Mouse (Mus musculus): ENCODE measurements at regions not wholly inside any gene's neighbourhood (a gene's known extent, or its start where the extent isn't known, plus 50 kb on each side); places are given as distances from the start of the nearest gene placed in this dataset.

DNA sequence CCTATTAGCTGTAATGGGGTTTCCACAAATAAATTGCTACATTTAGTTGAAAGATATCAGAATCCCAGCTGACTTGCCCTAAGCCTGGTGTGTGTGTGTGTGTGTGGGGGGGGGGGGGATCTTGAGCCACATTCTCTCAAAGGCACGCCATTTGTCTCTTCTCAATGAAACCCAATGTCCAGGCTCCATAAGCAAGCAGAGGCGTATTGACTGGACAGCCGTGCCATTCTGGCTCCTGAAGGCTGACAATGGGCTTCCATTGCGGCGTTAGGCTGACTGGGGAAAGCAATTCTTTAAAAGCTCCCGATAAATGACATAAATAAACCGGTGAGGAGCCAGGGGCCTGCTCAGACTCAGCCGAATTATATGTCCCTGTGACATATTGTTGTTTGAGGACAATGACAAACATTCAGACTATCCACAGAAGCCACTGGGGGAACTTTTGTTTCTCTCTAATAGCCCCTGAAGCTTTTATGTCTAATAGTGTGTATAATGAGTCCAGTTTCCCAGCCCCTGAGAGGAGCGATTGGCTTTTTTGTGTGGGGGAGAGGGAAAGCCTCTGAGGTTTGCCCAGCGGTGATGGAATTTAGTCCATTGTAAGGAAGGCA is 240.6 kb upstream of the Mphosph6 start:
- Histone ChIP-seq H3K4me3 (ENCODE audit: low read depth, low read length) (no peak overlapping the region), H3K9ac (ENCODE audit: low read length) (no peak overlapping the region), H3K4me2 (ENCODE audit: low read depth, severe bottlenecking) (no peak overlapping the region), H3K4me1 (ENCODE audit: control insufficient read depth, insufficient read depth, low read length) (no peaks in the 10 kb centered on the region), H3K27me3 (ENCODE audit: control insufficient read depth, insufficient read depth, low read length) (no peaks in the 10 kb centered on the region), H3K36me3 (ENCODE audit: control insufficient read depth, insufficient read depth, low read length) (no peaks in the 10 kb centered on the region), H3K27ac (replicated peaks; ENCODE audit: low read depth, low read length) (no peak overlapping the region), H3K9me3 (ENCODE audit: control insufficient read depth, low read length) (no peaks in the 10 kb centered on the region)
- 83% methylated on average over 10 of the region's 10 CpGs for WGBS
- no peak for DNase-seq (ENCODE audit: low spot score)
- ATAC-seq (ENCODE audit: insufficient number of reproducible peaks, low FRiP score, low TSS enrichment, low read depth): no peak

- no peaks in the 10 kb centered on the region for H3K36me3 ChIP-seq (ENCODE audit: control insufficient read depth, insufficient read depth, low read length)
- H3K27me3 ChIP-seq (ENCODE audit: control insufficient read depth, insufficient read depth, low read length): no peaks in the 10 kb centered on the region
- H3K9me3 ChIP-seq (ENCODE audit: control insufficient read depth, low read length): no peaks in the 10 kb centered on the region
- DNase-seq (ENCODE audit: low spot score): no peak
- ATAC-seq (ENCODE audit: insufficient number of reproducible peaks, low FRiP score, low TSS enrichment, low read depth): no peak
- H3K9ac ChIP-seq (ENCODE audit: low read length): no peak overlapping the region
- H3K4me1 ChIP-seq (ENCODE audit: control insufficient read depth, insufficient read depth, low read length): no peaks in the 10 kb centered on the region
- 86% methylated on average over 6 of the region's 6 CpGs for WGBS
- no peak overlapping the region for H3K27ac ChIP-seq (replicated peaks; ENCODE audit: low read depth, low read length)
- H3K4me3 ChIP-seq (ENCODE audit: low read depth, low read length): no peak overlapping the region
- H3K4me2 ChIP-seq (ENCODE audit: low read depth, severe bottlenecking): no peak overlapping the region
Measured at GRCm38 (mm10) chr8:118041253-118041652, 239.5 kb upstream of the Mphosph6 start.

DNA sequence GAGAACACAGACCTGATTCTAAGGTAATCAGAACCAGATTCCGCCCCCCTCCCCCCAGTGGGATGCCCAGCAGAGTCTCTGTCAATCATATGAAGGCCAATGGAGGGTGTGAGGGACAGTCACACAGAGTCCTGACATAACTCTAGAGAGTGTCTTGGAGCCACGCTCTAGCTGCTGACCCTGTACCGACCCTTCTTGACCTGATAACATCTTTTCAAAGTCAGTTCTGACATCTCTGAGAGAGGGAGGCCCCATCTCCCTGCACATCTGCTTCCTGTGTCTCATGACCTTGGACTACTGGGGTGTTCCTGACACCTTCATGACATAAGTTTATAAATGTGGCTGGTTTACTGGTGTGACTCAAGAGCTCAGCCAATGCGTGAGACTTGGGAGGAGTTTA is 236.1 kb upstream of the Mphosph6 start:
- Histone ChIP-seq H3K4me1 (ENCODE audit: control insufficient read depth, insufficient read depth, low read length) (no peaks in the 10 kb centered on the region), H3K36me3 (ENCODE audit: control insufficient read depth, insufficient read depth, low read length) (no peaks in the 10 kb centered on the region), H3K27ac (replicated peaks; ENCODE audit: low read depth, low read length) (no peak overlapping the region), H3K27me3 (ENCODE audit: control insufficient read depth, insufficient read depth, low read length) (no peaks in the 10 kb centered on the region), H3K9ac (ENCODE audit: low read length) (no peak overlapping the region), H3K9me3 (ENCODE audit: control insufficient read depth, low read length) (no peaks in the 10 kb centered on the region), H3K4me2 (ENCODE audit: low read depth, severe bottlenecking) (no peak overlapping the region), H3K4me3 (ENCODE audit: low read depth, low read length) (no peak overlapping the region)
- ATAC-seq (ENCODE audit: insufficient number of reproducible peaks, low FRiP score, low TSS enrichment, low read depth): no peak
- no peak for DNase-seq (ENCODE audit: low spot score)
- 69% methylated on average over 4 of the region's 4 CpGs for WGBS

- H3K4me3 ChIP-seq (ENCODE audit: low read depth, low read length): no peak overlapping the region
- no peak overlapping the region for H3K9ac ChIP-seq (ENCODE audit: low read length)
- ATAC-seq (ENCODE audit: insufficient number of reproducible peaks, low FRiP score, low TSS enrichment, low read depth) (no peak), DNase-seq (ENCODE audit: low spot score) (no peak)
- H3K27me3 ChIP-seq (ENCODE audit: control insufficient read depth, insufficient read depth, low read length): no peaks in the 10 kb centered on the region
- no peaks in the 10 kb centered on the region for H3K36me3 ChIP-seq (ENCODE audit: control insufficient read depth, insufficient read depth, low read length)
- no peak overlapping the region for H3K27ac ChIP-seq (replicated peaks; ENCODE audit: low read depth, low read length)
- no peak overlapping the region for H3K4me2 ChIP-seq (ENCODE audit: low read depth, severe bottlenecking)
- WGBS: 80% methylated on average over 13 of the region's 13 CpGs
- H3K9me3 ChIP-seq (ENCODE audit: control insufficient read depth, low read length): no peaks in the 10 kb centered on the region
- H3K4me1 ChIP-seq (ENCODE audit: control insufficient read depth, insufficient read depth, low read length): no peaks in the 10 kb centered on the region
Measured at GRCm38 (mm10) chr8:118034051-118034450, 232.3 kb upstream of the Mphosph6 start.

GRCm38 (mm10) chr8:118031406-118031805 is 229.7 kb upstream of the Mphosph6 start:
- H3K36me3 ChIP-seq (ENCODE audit: control insufficient read depth, insufficient read depth, low read length): no peaks in the 10 kb centered on the region
- H3K4me2 ChIP-seq (ENCODE audit: low read depth, severe bottlenecking): no peak overlapping the region
- H3K27me3 ChIP-seq (ENCODE audit: control insufficient read depth, insufficient read depth, low read length): no peaks in the 10 kb centered on the region
- no peak overlapping the region for H3K27ac ChIP-seq (replicated peaks; ENCODE audit: low read depth, low read length)
- no peaks in the 10 kb centered on the region for H3K4me1 ChIP-seq (ENCODE audit: control insufficient read depth, insufficient read depth, low read length)
- H3K9me3 ChIP-seq (ENCODE audit: control insufficient read depth, low read length): no peaks in the 10 kb centered on the region
- 65% methylated on average over 6 of the region's 6 CpGs for WGBS
- no peak overlapping the region for H3K9ac ChIP-seq (ENCODE audit: low read length)
- DNase-seq (ENCODE audit: low spot score): no peak
- ATAC-seq (ENCODE audit: insufficient number of reproducible peaks, low FRiP score, low TSS enrichment, low read depth): no peak
- no peak overlapping the region for H3K4me3 ChIP-seq (ENCODE audit: low read depth, low read length)

DNA sequence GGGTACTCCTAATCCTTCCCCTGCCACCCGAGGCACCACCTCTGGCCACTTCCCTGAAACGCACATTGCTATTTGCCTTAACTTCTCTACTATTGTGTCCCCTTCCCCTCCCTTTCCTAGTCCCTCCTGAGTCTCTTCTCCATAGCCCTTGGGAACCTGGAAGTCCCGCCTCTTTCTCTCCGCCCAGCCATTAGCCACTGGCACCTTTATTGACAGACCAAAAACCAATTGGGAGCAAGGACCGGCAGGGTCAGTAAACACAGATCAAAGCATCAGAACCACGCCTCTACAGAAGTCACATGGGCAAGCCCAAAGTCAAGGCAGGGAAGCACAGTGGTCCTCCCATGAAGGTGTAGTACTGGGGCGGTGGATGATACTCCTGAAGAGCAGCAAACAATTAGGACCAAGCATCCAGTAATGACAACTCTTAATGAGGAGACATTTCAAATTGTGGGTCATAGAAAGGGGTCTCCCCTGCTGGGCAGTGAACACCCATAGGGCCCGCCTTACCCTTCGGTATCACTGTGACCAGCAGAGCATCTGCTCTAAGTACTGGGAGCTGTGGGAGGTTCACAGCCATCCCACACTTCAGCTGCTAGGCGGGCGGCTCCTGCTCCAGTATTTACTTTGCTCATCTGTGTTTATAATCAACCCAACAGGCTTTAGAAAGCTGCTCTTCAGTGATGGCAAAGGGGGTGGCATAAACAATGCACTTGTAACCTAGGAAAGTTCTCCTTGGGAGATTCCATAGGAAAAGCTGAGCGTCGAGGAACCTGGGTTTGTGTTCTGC is 226.5 kb upstream of the Mphosph6 start:
- DNase-seq (ENCODE audit: low spot score) (no peak), ATAC-seq (ENCODE audit: insufficient number of reproducible peaks, low FRiP score, low TSS enrichment, low read depth) (no peak)
- no peak overlapping the region for H3K27ac ChIP-seq (replicated peaks; ENCODE audit: low read depth, low read length)
- no peaks in the 10 kb centered on the region for H3K36me3 ChIP-seq (ENCODE audit: control insufficient read depth, insufficient read depth, low read length)
- H3K27me3 ChIP-seq (ENCODE audit: control insufficient read depth, insufficient read depth, low read length): no peaks in the 10 kb centered on the region
- WGBS: 90% methylated on average over 13 of the region's 13 CpGs
- H3K4me1 ChIP-seq (ENCODE audit: control insufficient read depth, insufficient read depth, low read length): no peaks in the 10 kb centered on the region
- H3K4me3 ChIP-seq (ENCODE audit: low read depth, low read length): no peak overlapping the region
- no peaks in the 10 kb centered on the region for H3K9me3 ChIP-seq (ENCODE audit: control insufficient read depth, low read length)
- H3K9ac ChIP-seq (ENCODE audit: low read length): no peak overlapping the region
- H3K4me2 ChIP-seq (ENCODE audit: low read depth, severe bottlenecking): no peak overlapping the region

- DNase-seq (ENCODE audit: low spot score): no peak
- H3K27ac ChIP-seq (replicated peaks; ENCODE audit: low read depth, low read length): no peak overlapping the region
- no peaks in the 10 kb centered on the region for H3K9me3 ChIP-seq (ENCODE audit: control insufficient read depth, low read length)
- no peak for ATAC-seq (ENCODE audit: insufficient number of reproducible peaks, low FRiP score, low TSS enrichment, low read depth)
- no peaks in the 10 kb centered on the region for H3K36me3 ChIP-seq (ENCODE audit: control insufficient read depth, insufficient read depth, low read length)
- H3K4me1 ChIP-seq (ENCODE audit: control insufficient read depth, insufficient read depth, low read length): no peaks in the 10 kb centered on the region
- no peak overlapping the region for H3K9ac ChIP-seq (ENCODE audit: low read length)
- WGBS: 79% methylated on average over 1 of the region's 1 CpGs
- H3K4me3 ChIP-seq (ENCODE audit: low read depth, low read length): no peak overlapping the region
- no peak overlapping the region for H3K4me2 ChIP-seq (ENCODE audit: low read depth, severe bottlenecking)
- H3K27me3 ChIP-seq (ENCODE audit: control insufficient read depth, insufficient read depth, low read length): no peaks in the 10 kb centered on the region
Measured at GRCm38 (mm10) chr8:118023451-118023850, 221.7 kb upstream of the Mphosph6 start.

DNA sequence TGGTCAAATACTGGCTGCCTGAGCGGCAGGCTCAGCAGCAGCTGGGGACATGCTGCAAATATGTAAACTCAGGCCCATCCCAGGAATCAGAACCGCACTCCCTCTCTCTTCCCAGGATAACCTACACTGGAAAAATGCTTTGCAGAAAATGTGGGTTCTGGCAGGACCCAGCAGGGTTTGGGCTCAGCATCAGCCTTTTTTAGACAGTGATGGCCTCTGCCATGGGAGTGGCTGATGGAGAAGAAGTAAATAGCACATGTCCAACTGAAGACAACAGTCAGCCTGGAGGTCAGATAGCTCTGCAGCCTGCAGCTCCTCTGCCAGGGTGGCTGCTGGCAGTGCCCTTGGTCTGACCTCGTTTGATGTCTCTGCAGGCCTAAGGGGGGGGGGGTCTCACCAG is 220.2 kb upstream of the Mphosph6 start:
- no peaks in the 10 kb centered on the region for H3K36me3 ChIP-seq (ENCODE audit: control insufficient read depth, insufficient read depth, low read length)
- H3K27me3 ChIP-seq (ENCODE audit: control insufficient read depth, insufficient read depth, low read length): no peaks in the 10 kb centered on the region
- ATAC-seq (ENCODE audit: insufficient number of reproducible peaks, low FRiP score, low TSS enrichment, low read depth) (no peak), DNase-seq (ENCODE audit: low spot score) (no peak)
- WGBS: 60% methylated on average over 3 of the region's 3 CpGs
- H3K4me1 ChIP-seq (ENCODE audit: control insufficient read depth, insufficient read depth, low read length): no peaks in the 10 kb centered on the region
- H3K27ac ChIP-seq (replicated peaks; ENCODE audit: low read depth, low read length): no peak overlapping the region
- H3K4me2 ChIP-seq (ENCODE audit: low read depth, severe bottlenecking): no peak overlapping the region
- H3K9me3 ChIP-seq (ENCODE audit: control insufficient read depth, low read length): no peaks in the 10 kb centered on the region
- no peak overlapping the region for H3K4me3 ChIP-seq (ENCODE audit: low read depth, low read length)
- H3K9ac ChIP-seq (ENCODE audit: low read length): no peak overlapping the region

All from limb, embryonic 11.5 days (tissue).